Mouse (Mus musculus) stomach, postnatal 0 days (tissue): ENCODE measurements around the gene Slc29a3. TPM values are rescaled to one million over a fixed set of nuclear protein-coding genes. Genes with fewer than 3 reads are reported as not detected.

Source experiments
- ATAC-seq: fragments of 200-750 bp; cut with Nextera tagmentation; 2 replicates; pipeline ENCODE4 v1.8.0; 2017; ENCODE audit not compliant: low FRiP score, low TSS enrichment
- DNase-seq: peaks from one replicate; pipeline ENCODE4 v3.0.0-alpha.2; 2016; ENCODE audit warnings: low spot score
- H3K27ac ChIP-seq: fragments of 300-500 bp; sonication (generic); replicated peaks from 2 replicates; pipeline ENCODE4 v1.5.1; 2014; ENCODE audit warnings: mild to moderate bottlenecking, control low read depth
- H3K27me3 ChIP-seq: fragments of 300-500 bp; sonication (generic); 2 replicates; pipeline ENCODE4 v1.6.1; 2014; ENCODE audit warnings: low read length; ENCODE audit not compliant: control insufficient read depth, insufficient read depth
- H3K36me3 ChIP-seq: fragments of 300-500 bp; sonication (generic); 2 replicates; pipeline ENCODE4 v1.6.1; 2014; ENCODE audit warnings: low read length, mixed read lengths; ENCODE audit not compliant: control insufficient read depth, insufficient read depth
- H3K4me1 ChIP-seq: fragments of 300-500 bp; sonication (generic); replicated peaks from 2 replicates; pipeline ENCODE4 v1.6.1; 2014; ENCODE audit warnings: antibody characterized with exemption; ENCODE audit not compliant: control insufficient read depth, insufficient read depth
- H3K4me2 ChIP-seq: fragments of 300-500 bp; sonication (generic); replicated peaks from 2 replicates; pipeline ENCODE4 v1.6.1; 2014; ENCODE audit warnings: low read depth, mild to moderate bottlenecking, control low read depth, moderate library complexity
- H3K4me3 ChIP-seq: fragments of 300-500 bp; sonication (generic); 2 replicates; pipeline ENCODE4 v1.5.1; 2014; ENCODE audit warnings: low read depth, low read length, control low read depth
- H3K9ac ChIP-seq: fragments of 300-500 bp; sonication (generic); 2 replicates; pipeline ENCODE4 v1.6.1; 2014; ENCODE audit warnings: mild to moderate bottlenecking, low read length, control low read depth, mixed read lengths
- H3K9me3 ChIP-seq: fragments of 300-500 bp; sonication (generic); 2 replicates; pipeline ENCODE4 v1.6.1; 2016; ENCODE audit warnings: low read length; ENCODE audit not compliant: control insufficient read depth
- CTCF ChIP-seq: IDR thresholded peaks from 2 replicates; pipeline ENCODE4 v1.5.1; 2016; ENCODE audit warnings: antibody characterized with exemption, low read depth, mild to moderate bottlenecking, moderate library complexity
- EP300 ChIP-seq: optimal IDR thresholded peaks from 2 replicates; pipeline ENCODE3; 2016; ENCODE audit warnings: antibody characterized with exemption
- WGBS: fragments of 180-500 bp; shearing (Covaris S2); extraction: QIAGEN DNeasy Blood & Tissue Kit; methylation state at CpG from one replicate; pipeline ENCODE4 v1.1.7; 2014; 5-methylcytosine and 5-hydroxymethylcytosine counted together
- polyA plus RNA-seq: library from polyadenylated mRNA; unstranded; fragments of >200 nt; fragmentation: Nextera tagmentation; extraction: Ambion mirVana; gene quantifications from 2 replicates; pipeline ENCODE4 v1.2.1, GENCODE M21; 2015

Gene Slc29a3
- polyA plus RNA-seq, 1 experiment from 2014 or later: 5.8 TPM

DNA sequence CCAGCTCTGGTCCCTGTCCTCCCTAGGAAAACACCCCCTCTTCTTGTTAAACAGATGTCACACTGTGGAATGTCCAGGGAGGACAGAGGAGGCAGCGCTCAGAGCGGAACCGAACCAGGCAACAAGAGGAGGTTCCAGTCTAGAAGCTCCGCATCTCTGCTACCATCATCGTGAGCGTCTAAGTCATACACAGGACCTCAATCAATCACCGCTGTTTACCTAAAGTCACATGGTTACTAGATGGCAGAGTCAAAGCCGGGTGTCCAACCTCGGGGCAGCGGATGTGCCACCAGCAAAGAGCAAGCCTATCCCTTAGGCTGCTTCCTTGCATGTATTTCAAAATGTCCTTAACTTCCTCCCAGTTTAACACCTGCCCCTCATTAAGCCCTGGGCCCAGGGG is 39.8 kb upstream of the Slc29a3 start:
- H3K27me3 ChIP-seq: no peaks in the 10 kb centered on the region
- no peaks in the 10 kb centered on the region for H3K36me3 ChIP-seq
- DNase-seq: no peak
- H3K9me3 ChIP-seq: no peaks in the 10 kb centered on the region
- H3K4me2 ChIP-seq: no peak overlapping the region
- 29% methylated on average over 10 of the region's 10 CpGs for WGBS
- H3K4me3 ChIP-seq: no peak overlapping the region
- no peak overlapping the region for H3K9ac ChIP-seq
- no peak for ATAC-seq
- peaks cover 5% of the 10 kb centered on the region for H3K4me1 ChIP-seq
- no peak for TF ChIP-seq CTCF
- TF ChIP-seq EP300: no peak
- no peak overlapping the region for H3K27ac ChIP-seq

DNA sequence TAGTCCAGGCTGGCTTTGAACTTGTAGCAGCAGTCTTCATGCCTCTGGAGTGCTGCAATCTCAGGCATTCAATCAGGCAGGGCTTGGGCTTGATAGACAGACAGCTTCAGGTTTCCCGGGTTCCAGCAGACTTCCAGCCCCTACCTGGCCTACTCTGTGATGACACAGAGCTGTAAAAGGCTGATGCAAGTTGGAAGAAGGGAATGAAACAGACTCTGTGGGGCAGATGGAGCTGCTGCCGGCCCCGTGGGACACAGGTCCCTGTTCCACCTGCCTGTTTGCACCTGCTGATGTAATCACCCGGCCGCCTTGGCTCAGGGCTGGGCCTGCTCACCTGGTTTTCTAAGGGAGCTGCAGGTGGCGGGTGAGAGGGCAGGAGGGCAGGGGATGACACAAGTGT is 38.3 kb upstream of the Slc29a3 start:
- ATAC-seq: peak; percentile 49
- TF ChIP-seq EP300: no peak
- TF ChIP-seq CTCF: no peak
- 70% methylated on average over 6 of the region's 6 CpGs for WGBS

DNA sequence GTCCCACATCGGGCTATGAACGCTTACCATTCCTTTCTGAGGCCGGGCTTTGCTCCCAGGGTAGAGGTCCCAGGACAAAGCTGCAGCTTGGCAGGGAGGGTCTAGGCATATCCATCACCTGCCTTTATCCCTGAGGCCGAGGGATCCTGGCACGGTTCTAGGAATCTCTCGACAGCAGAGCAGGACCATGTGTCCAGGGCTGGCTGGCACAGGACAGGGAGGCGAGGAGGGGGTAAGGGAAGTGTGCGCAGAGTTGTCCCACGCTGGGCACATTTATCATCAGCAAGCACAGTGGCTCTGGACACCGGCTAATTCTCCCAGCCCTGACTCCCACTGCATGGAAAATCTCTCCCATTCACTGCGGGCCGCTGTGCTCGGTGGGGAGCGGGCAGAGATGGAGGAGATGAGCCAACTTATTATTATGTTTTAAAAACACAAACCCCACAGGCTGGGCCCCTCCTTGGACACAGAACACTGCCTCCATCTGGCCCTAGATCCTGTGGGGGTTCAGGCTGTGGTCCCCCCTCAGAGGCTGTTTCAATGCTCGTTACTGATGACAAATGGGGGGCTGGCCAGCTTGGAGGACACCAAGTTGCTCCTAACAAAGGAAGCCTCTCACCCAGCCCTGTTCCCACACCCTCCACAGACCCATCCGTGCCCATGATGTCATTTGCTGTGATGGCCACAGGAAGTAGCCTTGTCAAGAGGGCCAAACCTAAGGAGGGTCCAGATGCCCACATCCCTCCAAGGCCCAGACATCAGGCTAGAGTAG is 34.9 kb upstream of the Slc29a3 start:
- no peak for ATAC-seq
- Histone ChIP-seq H3K9ac (no peak overlapping the region), H3K4me3 (no peak overlapping the region), H3K9me3 (no peaks in the 10 kb centered on the region), H3K4me1 (peaks cover 5% of the 10 kb centered on the region), H3K36me3 (no peaks in the 10 kb centered on the region), H3K4me2 (no peak overlapping the region), H3K27me3 (no peaks in the 10 kb centered on the region), H3K27ac (no peak overlapping the region)
- WGBS: 72% methylated on average over 16 of the region's 16 CpGs
- TF ChIP-seq CTCF (no peak), EP300 (no peak)
- no peak for DNase-seq

More for the DNA sequence above, 38.3 kb upstream of the Slc29a3 start:
- Histone ChIP-seq H3K36me3 (no peaks in the 10 kb centered on the region), H3K4me3 (no peak overlapping the region), H3K9ac (no peak overlapping the region), H3K27me3 (no peaks in the 10 kb centered on the region), H3K9me3 (no peaks in the 10 kb centered on the region), H3K4me1 (peaks cover 5% of the 10 kb centered on the region), H3K4me2 (no peak overlapping the region), H3K27ac (no peak overlapping the region)
- peak; percentile 46 for DNase-seq

DNA sequence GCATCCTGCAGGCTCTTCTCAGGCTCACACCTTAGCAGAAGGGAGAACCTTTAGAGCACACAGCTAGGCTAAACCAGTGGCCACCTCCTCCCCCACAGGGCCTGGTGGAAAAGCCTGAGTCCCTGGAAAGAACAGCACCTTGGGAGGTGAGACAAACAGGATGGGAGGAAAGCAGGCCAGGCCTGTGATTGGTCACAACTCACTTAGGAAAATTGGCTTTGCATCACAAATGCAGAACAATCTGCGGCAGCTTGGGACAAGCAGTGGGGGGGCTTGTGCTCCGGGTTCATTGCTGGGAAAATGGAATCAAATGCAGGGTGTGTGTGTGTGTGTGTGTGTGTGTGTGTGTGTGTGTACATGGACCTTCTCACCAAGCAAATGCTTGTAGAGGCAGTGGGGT is 31.0 kb upstream of the Slc29a3 start:
- no peak for DNase-seq
- Histone ChIP-seq H3K27ac (no peak overlapping the region), H3K27me3 (no peaks in the 10 kb centered on the region), H3K4me1 (no peaks in the 10 kb centered on the region), H3K4me3 (no peak overlapping the region), H3K4me2 (no peak overlapping the region), H3K36me3 (no peaks in the 10 kb centered on the region), H3K9me3 (no peaks in the 10 kb centered on the region), H3K9ac (no peak overlapping the region)
- WGBS: 43% methylated on average over 2 of the region's 2 CpGs
- TF ChIP-seq EP300 (no peak), CTCF (no peak)
- no peak for ATAC-seq

DNA sequence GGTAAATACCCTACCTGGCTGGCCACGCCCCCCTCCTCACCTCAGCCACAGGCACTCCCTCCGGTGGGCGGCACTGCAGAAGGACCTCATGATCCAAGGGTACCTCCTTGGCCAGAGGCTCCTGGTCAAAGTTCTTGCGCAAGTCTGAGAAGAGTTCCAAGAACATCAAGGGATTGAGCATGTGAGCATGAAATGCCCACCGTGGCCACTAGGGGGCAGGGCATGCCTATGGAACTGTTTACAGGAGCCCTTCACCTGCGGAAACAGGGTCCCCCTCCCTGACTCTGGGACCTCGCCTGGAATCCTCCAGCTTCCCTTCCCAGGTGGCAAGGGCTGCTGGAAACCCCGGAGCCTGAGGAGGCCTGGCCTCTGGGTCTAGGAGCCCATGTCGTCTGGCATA is 27.0 kb upstream of the Slc29a3 start:
- H3K9ac ChIP-seq: no peak overlapping the region
- H3K4me1 ChIP-seq: no peaks in the 10 kb centered on the region
- H3K4me2 ChIP-seq: no peak overlapping the region; the same call in 1 of the 2 replicates
- H3K4me3 ChIP-seq: no peak overlapping the region
- 6% methylated on average over 9 of the region's 9 CpGs for WGBS
- no peak overlapping the region for H3K27ac ChIP-seq
- no peaks in the 10 kb centered on the region for H3K36me3 ChIP-seq
- ATAC-seq: peak; percentile 67
- peak; percentile 87 for DNase-seq
- TF ChIP-seq EP300 (no peak), CTCF (peak; percentile 97)
- H3K27me3 ChIP-seq: no peaks in the 10 kb centered on the region
- H3K9me3 ChIP-seq: no peaks in the 10 kb centered on the region

DNA sequence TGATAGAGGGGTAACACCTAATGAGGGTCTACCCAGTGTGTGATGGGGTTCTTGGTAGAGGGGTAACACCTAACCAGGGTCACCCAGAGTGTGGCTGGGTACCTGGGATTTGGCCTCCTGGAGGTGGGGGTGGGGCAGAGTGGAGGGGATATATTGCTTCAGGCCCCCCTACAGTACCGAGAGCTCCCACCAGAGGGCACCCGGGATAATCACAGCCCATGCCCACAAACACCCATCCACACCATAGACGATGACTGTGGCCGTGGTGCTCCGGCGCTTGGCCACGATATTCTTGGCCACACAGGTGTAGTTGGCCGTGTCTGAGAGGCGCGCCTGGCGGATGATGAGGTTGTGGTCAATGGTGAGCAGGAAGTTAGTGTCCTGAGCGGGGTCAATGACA is 25.9 kb upstream of the Slc29a3 start:
- 56% methylated on average over 12 of the region's 12 CpGs for WGBS
- no peak overlapping the region for H3K4me3 ChIP-seq
- ATAC-seq (no peak), DNase-seq (peak; percentile 49)
- H3K9ac ChIP-seq: no peak overlapping the region
- no peaks in the 10 kb centered on the region for H3K4me1 ChIP-seq
- no peak overlapping the region for H3K4me2 ChIP-seq
- H3K36me3 ChIP-seq: no peaks in the 10 kb centered on the region
- TF ChIP-seq CTCF (peak; percentile 79), EP300 (no peak)
- no peak overlapping the region for H3K27ac ChIP-seq
- no peaks in the 10 kb centered on the region for H3K27me3 ChIP-seq
- H3K9me3 ChIP-seq: no peaks in the 10 kb centered on the region
